Mouse (Mus musculus) heart, postnatal 25 days (tissue): ENCODE data around the gene Fryl. TPM values are rescaled to one million over a fixed set of nuclear protein-coding genes. Genes with fewer than 3 reads are reported as not detected.

Experiments used
- DNase-seq: peaks from one replicate; pipeline ENCODE4 v3.0.0; 2022; ENCODE audit warnings: low spot score
- intact Hi-C: fragments of 180-260 bp; cut with DNase I; formaldehyde crosslinking; loops from one replicate; pipeline ENCODE4 v1.15.1; 2025
- total RNA-seq, 2 experiments: library from RNA; stranded (reverse); gene quantifications; 2 replicates each; pipeline ENCODE4 v1.2.3; 2021

The Fryl gene
- total RNA-seq, 2 experiments from 2014 or later: 35.7 to 41.5 TPM

DNA sequence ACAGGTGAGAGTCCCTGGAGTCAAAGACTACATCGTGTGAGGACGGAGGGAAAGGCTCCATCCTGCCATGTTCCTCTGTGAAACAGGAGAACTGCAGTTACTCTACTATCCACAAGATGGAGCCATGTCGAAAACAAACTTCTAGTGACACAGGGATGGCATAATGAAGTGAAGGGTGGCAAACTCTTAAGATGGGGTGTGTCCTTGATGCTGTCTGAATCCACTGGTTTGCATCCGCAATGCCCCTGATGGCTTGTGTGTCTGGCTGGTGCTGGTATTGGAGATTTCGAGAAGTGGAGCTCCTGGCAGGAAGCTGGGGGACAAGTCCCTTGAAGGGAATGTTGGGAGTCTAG lies 122.6 kb downstream of the Fryl start:
- peak; percentile 10 for DNase-seq
- intact Hi-C loops: loop anchor here (1.0 to 5.0 kb wide), 5 partner anchors 63 to 248 kb away; partner anchors contain the start of genes Fryl and Ociad1

GRCm38 (mm10) chr5:73132998-73133832 lies 123.2 kb downstream of the Fryl start:
- intact Hi-C loops: loop anchor here (2.0 to 5.0 kb wide), 4 partner anchors 64 to 159 kb away; partner anchors contain the start of genes Fryl and Ociad1
- DNase-seq: no peak

- intact Hi-C loops: loop anchor here (5.0 kb wide), 3 partner anchors 66 to 161 kb away; partner anchors contain the start of genes Fryl and Ociad1
Measured at GRCm38 (mm10) chr5:73130984-73131383, 125.4 kb downstream of the Fryl start.

GRCm38 (mm10) chr5:73129871-73130270 lies 126.5 kb downstream of the Fryl start:
- DNase-seq: no peak
- intact Hi-C loops: loop anchor here (5.0 kb wide), 3 partner anchors 67 to 162 kb away; partner anchors contain the start of genes Fryl and Ociad1

More at GRCm38 (mm10) chr5:73130984-73131383, 125.4 kb downstream of the Fryl start:
- DNase-seq: no peak

DNA sequence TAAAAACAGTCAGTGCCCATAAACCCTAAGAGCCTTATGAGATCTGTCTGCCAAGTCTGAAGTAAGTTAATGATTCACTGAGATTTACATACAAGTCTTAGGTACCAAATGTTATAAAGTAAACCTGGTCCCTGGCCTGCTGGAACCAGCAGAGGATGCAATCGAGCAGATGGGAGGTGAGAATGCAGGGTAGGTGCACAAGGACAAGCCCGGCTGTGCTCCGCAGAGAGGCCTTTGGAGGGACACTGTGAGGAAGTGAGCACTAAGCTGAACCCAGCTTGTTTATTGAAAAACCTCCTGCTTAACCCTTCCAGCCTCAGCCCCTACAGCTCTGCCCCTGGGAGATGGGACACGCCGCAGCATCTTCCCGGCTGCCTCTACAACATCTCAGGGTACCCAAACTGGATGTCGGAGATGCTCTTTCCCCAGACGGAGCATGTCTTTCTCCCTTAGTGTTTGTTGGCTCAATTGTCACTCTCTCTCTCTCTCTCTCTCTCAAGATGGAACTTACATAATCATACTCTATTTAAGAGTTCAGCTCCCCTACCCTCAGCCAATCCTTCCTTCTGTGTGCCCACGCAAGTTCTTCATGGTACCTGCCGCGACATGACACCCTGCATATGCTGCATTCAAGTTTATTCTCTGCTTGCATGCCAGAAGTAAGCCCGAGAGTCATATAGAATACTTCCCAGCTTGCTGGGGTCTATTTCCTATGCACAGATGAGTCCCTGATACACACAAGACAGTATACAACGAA lies 136.3 kb downstream of the Fryl start:
- intact Hi-C loops: loop anchor here (5.0 kb wide), 1 partner anchor 262 kb away; no protein-coding TSS in a partner anchor
- no peak for DNase-seq

- no peak for DNase-seq
- intact Hi-C loops: loop anchor here (5.0 kb wide), 1 partner anchor 263 kb away; no protein-coding TSS in a partner anchor
Measured at GRCm38 (mm10) chr5:73119524-73119923, 136.9 kb downstream of the Fryl start.

GRCm38 (mm10) chr5:73118786-73119185 lies 137.6 kb downstream of the Fryl start:
- intact Hi-C loops: loop anchor here (5.0 kb wide), 1 partner anchor 264 kb away; no protein-coding TSS in a partner anchor
- no peak for DNase-seq

DNA sequence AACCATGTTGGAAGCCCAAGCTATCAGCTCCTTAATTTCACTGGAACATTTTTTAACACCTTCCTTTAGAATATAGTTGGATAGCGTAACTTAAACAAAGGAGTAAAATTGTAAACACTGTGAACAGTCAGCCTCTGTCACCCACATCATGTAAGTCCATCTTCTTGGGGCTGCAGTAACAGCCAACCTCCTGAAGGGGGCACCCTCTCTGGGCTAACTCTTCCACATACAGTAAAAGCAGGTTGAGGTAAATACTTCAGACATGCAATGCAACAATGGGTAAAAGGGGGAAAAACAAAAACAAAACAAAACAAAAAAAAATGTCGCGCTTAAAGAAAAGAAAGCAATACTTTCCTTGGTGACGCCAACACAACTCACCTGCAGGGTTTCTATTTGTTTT lies 141.5 kb downstream of the Fryl start:
- DNase-seq: no peak
- intact Hi-C loops: loop anchor here (5.0 kb wide), 1 partner anchor 267 kb away; no protein-coding TSS in a partner anchor

DNA sequence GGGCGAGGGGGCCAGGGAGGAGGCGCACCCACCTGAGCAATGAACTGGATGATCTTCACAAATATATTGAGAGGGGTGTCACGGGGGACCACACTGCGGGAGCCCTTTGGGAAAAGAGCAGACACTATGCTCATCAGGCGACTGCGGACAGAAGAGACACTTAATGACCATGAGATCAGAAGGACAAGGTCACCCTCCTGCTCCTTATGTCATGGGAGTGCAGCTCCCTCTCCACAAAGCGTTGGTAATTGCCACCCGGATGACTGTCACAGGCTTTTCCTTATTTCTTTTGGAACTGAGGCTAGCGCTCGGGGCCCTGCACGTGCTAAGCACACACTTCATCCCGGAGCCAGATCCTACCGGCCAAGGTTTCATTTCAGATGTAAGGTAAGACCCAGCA lies 144.1 kb downstream of the Fryl start:
- intact Hi-C loops: no loop called here
- DNase-seq: no peak

DNA sequence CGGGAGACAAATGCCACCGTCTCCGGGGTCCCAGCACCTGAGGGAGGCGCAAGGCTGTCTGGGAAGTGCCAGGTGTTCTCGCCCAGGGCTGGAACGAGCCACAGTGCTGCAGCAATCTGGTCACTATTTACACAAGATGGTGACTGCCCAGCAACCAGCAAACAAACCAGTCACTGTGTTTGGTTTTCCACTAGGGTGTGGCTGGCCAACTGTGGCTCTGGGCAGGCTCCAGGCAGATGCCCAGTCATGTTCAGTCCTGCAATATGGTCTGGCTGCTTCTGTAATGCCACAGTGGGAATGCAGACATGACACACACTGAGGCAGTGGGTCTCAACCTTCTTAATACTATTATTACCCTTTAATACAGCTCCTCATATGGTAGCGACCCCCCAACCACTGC lies 152.8 kb downstream of the Fryl start:
- DNase-seq: no peak
- intact Hi-C loops: no loop called here

DNA sequence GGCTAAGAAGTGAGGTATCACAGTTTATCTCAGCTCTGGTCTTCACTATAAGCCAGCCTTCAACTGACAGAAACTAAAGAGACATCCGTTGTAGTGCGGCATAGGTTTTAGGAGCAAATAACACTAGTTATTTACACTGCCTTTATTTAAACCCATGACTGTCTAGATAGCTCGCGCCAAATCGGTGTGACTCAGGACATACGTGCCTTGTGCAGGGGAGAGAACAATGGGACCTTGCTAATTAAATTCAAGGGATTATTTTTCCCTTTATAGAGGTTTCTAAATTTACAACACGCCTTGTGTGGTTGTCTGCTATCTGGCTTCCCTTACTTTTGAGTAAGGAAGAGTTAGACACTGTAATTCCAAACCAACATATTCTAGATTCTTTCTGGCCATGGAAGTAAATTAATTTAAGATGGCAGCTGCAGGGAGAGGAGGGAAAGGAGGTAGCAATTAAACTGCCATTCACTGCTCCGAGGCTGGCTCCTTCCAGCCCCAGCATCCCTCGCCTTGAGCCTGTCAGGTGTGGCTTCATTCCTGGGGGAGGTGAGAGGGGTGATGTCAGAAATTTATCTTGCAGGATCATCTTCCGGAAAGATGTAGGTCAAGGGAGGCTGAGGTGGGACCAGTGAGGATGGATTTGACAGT lies 154.0 kb downstream of the Fryl start:
- intact Hi-C loops: no loop called here

DNA sequence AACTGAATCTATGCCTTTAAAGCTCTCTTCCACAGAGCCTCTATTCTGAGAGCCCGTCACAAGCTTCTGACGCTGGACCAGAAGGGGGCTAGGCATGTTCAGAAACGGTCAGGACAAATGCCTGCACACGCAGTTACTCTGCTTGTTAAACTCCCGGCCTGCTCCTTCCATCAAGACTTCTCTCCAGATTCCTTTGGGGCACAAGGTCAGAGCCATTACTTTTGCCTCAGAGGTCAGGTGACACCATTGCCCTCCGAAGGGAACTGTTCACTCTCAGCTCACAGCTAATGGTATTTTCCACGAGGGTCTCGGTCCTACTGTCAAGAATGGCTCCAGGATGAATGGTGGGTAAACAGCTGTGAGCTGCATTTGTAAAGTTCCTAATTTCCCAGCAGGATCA lies 164.2 kb downstream of the Fryl start:
- intact Hi-C loops: no loop called here

More for the DNA sequence above, 154.0 kb downstream of the Fryl start:
- no peak for DNase-seq

GRCm38 (mm10) chr5:73089158-73089557 lies 167.3 kb downstream of the Fryl start:
- intact Hi-C loops: no loop called here
- no peak for DNase-seq

More for the DNA sequence above, 164.2 kb downstream of the Fryl start:
- DNase-seq: no peak

DNA sequence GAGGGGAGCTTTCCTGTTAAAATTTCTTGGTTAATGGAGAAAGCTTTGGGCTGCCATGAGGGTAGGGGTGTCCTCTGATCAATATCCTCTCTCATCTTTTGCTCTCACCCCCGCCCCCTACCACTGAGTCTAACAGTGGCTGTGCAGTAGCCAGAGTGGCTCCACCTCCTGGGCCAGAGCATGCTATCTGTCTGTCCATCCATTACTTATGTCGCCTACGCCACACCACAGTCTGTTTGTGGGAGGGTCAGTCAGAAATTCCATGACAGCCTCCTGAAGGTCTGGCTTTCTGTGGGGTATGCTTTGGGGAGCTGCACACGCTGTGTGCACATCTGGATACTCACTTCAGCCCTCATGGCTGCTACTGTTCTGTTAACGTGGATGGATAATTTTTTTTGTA lies 174.9 kb downstream of the Fryl start:
- DNase-seq: no peak
- intact Hi-C loops: no loop called here

DNA sequence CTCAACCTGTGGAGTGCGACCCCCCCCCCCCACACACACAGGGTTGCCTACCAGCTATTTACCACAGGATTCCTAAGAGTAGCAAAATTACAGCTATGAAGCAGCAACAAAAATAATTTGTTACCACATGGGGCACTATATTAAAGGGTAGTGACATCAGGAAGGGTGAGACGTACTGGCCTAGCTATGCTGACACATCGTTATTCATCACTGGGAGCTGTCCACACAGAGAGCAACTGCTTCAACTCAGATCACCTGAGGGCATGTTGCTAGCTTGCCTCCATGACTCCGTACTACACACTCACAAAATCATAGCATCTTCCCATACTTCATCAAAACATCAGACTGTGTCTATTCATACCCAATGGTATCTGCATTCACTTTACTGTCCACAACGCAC lies 176.6 kb downstream of the Fryl start:
- intact Hi-C loops: no loop called here
- no peak for DNase-seq

DNA sequence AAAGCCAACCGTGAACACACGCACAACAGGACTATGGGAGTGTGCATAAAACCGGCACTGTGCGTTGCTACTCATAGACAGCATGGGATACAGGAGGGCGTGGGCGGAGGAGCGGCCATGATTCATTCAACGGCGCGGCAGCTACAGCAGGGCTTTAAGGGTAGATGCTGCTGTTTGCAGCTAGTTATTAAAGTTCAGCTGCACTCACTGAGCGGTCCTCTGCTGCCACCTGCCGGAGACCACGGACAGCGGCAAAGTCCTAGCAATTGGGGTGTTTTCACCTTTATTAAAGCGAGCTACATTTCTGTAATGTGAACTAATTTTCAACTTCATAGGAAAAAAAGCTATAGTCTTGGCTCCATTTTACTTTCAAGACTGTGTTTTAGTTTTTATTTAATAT lies 185.1 kb downstream of the Fryl start:
- DNase-seq: peak; percentile 11
- intact Hi-C loops: loop anchor here (2.0 to 5.0 kb wide), 2 partner anchors 87 to 179 kb away; no protein-coding TSS in a partner anchor

DNA sequence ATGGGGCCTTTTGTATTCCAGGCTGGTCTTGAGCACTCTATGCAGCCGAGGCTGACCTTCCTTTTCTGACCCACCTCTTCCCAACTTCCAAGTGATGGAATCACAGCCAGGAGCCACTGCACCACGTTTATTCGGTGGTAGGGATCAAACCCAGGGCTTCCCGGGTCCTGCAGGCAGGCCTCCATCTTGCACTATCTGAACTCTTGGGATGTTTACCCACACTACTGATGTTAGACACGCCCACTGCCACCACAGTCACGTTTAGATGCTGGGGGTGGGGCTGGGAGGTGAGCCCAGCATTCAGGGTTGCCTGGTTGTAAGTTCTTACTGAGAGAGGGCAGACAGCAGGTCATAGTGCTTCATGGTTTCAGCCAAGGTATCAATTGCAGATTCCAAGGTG lies 189.5 kb downstream of the Fryl start:
- intact Hi-C loops: no loop called here
- no peak for DNase-seq

- intact Hi-C loops: no loop called here
- DNase-seq: no peak
Measured at GRCm38 (mm10) chr5:73063768-73064669, 192.4 kb downstream of the Fryl start.
